Mouse (Mus musculus) embryonic facial prominence, embryonic 11.5 days (tissue): Measurements from ENCODE around the gene Dspp. TPM values are rescaled to one million over a fixed set of nuclear protein-coding genes. Genes with fewer than 3 reads are reported as not detected.

Experiments
- ATAC-seq: fragments of 200-750 bp; cut with Nextera tagmentation; replicated peaks from 2 replicates; pipeline ENCODE4 v1.8.0; 2017; ENCODE audit warnings: low read depth; ENCODE audit not compliant: insufficient number of reproducible peaks, low FRiP score, low TSS enrichment
- DNase-seq: peaks from one replicate; pipeline ENCODE4 v3.0.0-alpha.2; 2015; ENCODE audit warnings: low spot score
- H3K27ac ChIP-seq: fragments of 300-500 bp; sonication (generic); replicated peaks from 2 replicates; pipeline ENCODE4 v1.5.1; 2014; ENCODE audit warnings: mild to moderate bottlenecking, low read depth, low read length, control low read depth
- H3K27me3 ChIP-seq: fragments of 300-500 bp; sonication (generic); 2 replicates; pipeline ENCODE4 v1.6.1; 2014; ENCODE audit warnings: mild to moderate bottlenecking, low read length, moderate library complexity, mixed read lengths; ENCODE audit not compliant: control insufficient read depth, insufficient read depth
- H3K36me3 ChIP-seq: fragments of 300-500 bp; sonication (generic); replicated peaks from 2 replicates; pipeline ENCODE4 v1.6.1; 2014; ENCODE audit warnings: low read depth, mild to moderate bottlenecking, low read length, moderate library complexity, mixed read lengths; ENCODE audit not compliant: control insufficient read depth, insufficient read depth
- H3K4me1 ChIP-seq: fragments of 300-500 bp; sonication (generic); 2 replicates; pipeline ENCODE4 v1.6.1; 2014; ENCODE audit warnings: low read length, mixed read lengths; ENCODE audit not compliant: control insufficient read depth, insufficient read depth
- H3K4me2 ChIP-seq: fragments of 300-500 bp; sonication (generic); 2 replicates; pipeline ENCODE4 v1.6.1; 2014; ENCODE audit warnings: low read depth, mild to moderate bottlenecking, control low read depth, low read length, moderate library complexity
- H3K4me3 ChIP-seq: fragments of 300-500 bp; sonication (generic); 2 replicates; pipeline ENCODE4 v1.5.1; 2014; ENCODE audit warnings: low read depth, low read length, control low read depth
- H3K9ac ChIP-seq: fragments of 300-500 bp; sonication (generic); replicated peaks from 2 replicates; pipeline ENCODE4 v1.6.1; 2014; ENCODE audit warnings: mild to moderate bottlenecking, control low read depth, low read length
- H3K9me3 ChIP-seq: fragments of 300-500 bp; sonication (generic); replicated peaks from 2 replicates; pipeline ENCODE4 v1.6.1; 2016; ENCODE audit warnings: mild to moderate bottlenecking, low read length, inconsistent platforms, mixed read lengths; ENCODE audit not compliant: control insufficient read depth
- WGBS: fragments of 180-500 bp; shearing (Covaris S2); extraction: QIAGEN DNeasy Blood & Tissue Kit; methylation state at CpG from one replicate; pipeline ENCODE4 v1.1.7; 2014; 5-methylcytosine and 5-hydroxymethylcytosine counted together
- polyA plus RNA-seq: library from polyadenylated mRNA; unstranded; fragments of >200 nt; fragmentation: Nextera tagmentation; extraction: Ambion mirVana; gene quantifications from 2 replicates; pipeline ENCODE4 v1.2.1, GENCODE M21; 2014

The Dspp gene
- polyA plus RNA-seq, 1 experiment from 2014 or later = not detected

- no peak overlapping the region for H3K27ac ChIP-seq
- H3K4me3 ChIP-seq = no peak overlapping the region
- no peaks in the 10 kb centered on the region for H3K9me3 ChIP-seq
- WGBS = 78% methylated on average over 11 of the region's 11 CpGs
- no peak overlapping the region for H3K4me2 ChIP-seq
- no peak overlapping the region for H3K9ac ChIP-seq
- H3K36me3 ChIP-seq = no peaks in the 10 kb centered on the region
- no peak for DNase-seq
- H3K4me1 ChIP-seq = no peaks in the 10 kb centered on the region
- no peak for ATAC-seq
- no peaks in the 10 kb centered on the region for H3K27me3 ChIP-seq
These were observed 42.0 kb downstream of the Dspp start for GRCm38 (mm10) chr5:104212531-104212930.

GRCm38 (mm10) chr5:104218926-104219325 is 48.4 kb downstream of the Dspp start:
- peak; percentile 71 for DNase-seq

GRCm38 (mm10) chr5:104224299-104224698 is 53.8 kb downstream of the Dspp start:
- 76% methylated on average over 3 of the region's 3 CpGs for WGBS
- H3K27ac ChIP-seq = no peak overlapping the region

More at GRCm38 (mm10) chr5:104218926-104219325, 48.4 kb downstream of the Dspp start:
- H3K36me3 ChIP-seq = no peaks in the 10 kb centered on the region
- no peaks in the 10 kb centered on the region for H3K27me3 ChIP-seq
- H3K4me1 ChIP-seq = no peaks in the 10 kb centered on the region
- ATAC-seq = no peak
- no peak overlapping the region for H3K4me2 ChIP-seq
- H3K9me3 ChIP-seq = no peaks in the 10 kb centered on the region
- no peak overlapping the region for H3K9ac ChIP-seq
- no peak overlapping the region for H3K27ac ChIP-seq
- 34% methylated on average over 5 of the region's 5 CpGs for WGBS
- H3K4me3 ChIP-seq = no peak overlapping the region

GRCm38 (mm10) chr5:104224750-104225149 is 54.2 kb downstream of the Dspp start:
- no peaks in the 10 kb centered on the region for H3K27me3 ChIP-seq
- H3K9ac ChIP-seq = no peak overlapping the region
- no peak overlapping the region for H3K27ac ChIP-seq
- H3K4me2 ChIP-seq = no peak overlapping the region
- no peaks in the 10 kb centered on the region for H3K9me3 ChIP-seq
- ATAC-seq (no peak), DNase-seq (no peak)
- no peaks in the 10 kb centered on the region for H3K36me3 ChIP-seq
- no peak overlapping the region for H3K4me3 ChIP-seq
- H3K4me1 ChIP-seq = no peaks in the 10 kb centered on the region

More at GRCm38 (mm10) chr5:104224299-104224698, 53.8 kb downstream of the Dspp start:
- Histone ChIP-seq H3K9me3 (no peaks in the 10 kb centered on the region), H3K36me3 (no peaks in the 10 kb centered on the region), H3K9ac (no peak overlapping the region), H3K4me2 (no peak overlapping the region), H3K4me3 (no peak overlapping the region), H3K4me1 (no peaks in the 10 kb centered on the region), H3K27me3 (no peaks in the 10 kb centered on the region)
- no peak for ATAC-seq
- no peak for DNase-seq

- ATAC-seq (no peak), DNase-seq (no peak)
- no peaks in the 10 kb centered on the region for H3K36me3 ChIP-seq
- no peak overlapping the region for H3K27ac ChIP-seq
- no peak overlapping the region for H3K4me2 ChIP-seq
- no peaks in the 10 kb centered on the region for H3K9me3 ChIP-seq
- H3K27me3 ChIP-seq = no peaks in the 10 kb centered on the region
- 19% methylated on average over 1 of the region's 1 CpGs for WGBS
- H3K4me3 ChIP-seq = no peak overlapping the region
- H3K9ac ChIP-seq = no peak overlapping the region
- no peaks in the 10 kb centered on the region for H3K4me1 ChIP-seq
These were observed 58.0 kb downstream of the Dspp start for GRCm38 (mm10) chr5:104228497-104228896.

Other genes with a start within 250 kb of the Dspp start
- gene Hsd17b13, start 193.3 kb upstream of the Dspp start, polyA plus RNA-seq = not detected in 2 replicates
- 1.4 and 1.8 TPM in 2 replicates for gene Hsd17b11, start 148.8 kb upstream of the Dspp start, polyA plus RNA-seq
- gene Nudt9, start 124.4 kb upstream of the Dspp start, polyA plus RNA-seq = 66.9 and 73.6 TPM in 2 replicates
- gene Gm17660, start 93.1 kb upstream of the Dspp start, polyA plus RNA-seq = not detected in 2 replicates
- gene Sparcl1, start 57.0 kb upstream of the Dspp start, polyA plus RNA-seq = 45.8 and 48.8 TPM in 2 replicates
- 0.07 and 0.17 TPM in 2 replicates for gene Dmp1, start 31.9 kb downstream of the Dspp start, polyA plus RNA-seq
- gene Ibsp, start 128.5 kb downstream of the Dspp start, polyA plus RNA-seq = 0.10 and 0.32 TPM in 2 replicates
- gene Mepe, start 154.6 kb downstream of the Dspp start, polyA plus RNA-seq = not detected in 2 replicates